Mouse (Mus musculus): ENCODE measurements at regions not wholly inside any gene's neighbourhood (a gene's known extent, or its start where the extent isn't known, plus 50 kb on each side); places are given as distances from the start of the nearest gene placed in this dataset.

DNA sequence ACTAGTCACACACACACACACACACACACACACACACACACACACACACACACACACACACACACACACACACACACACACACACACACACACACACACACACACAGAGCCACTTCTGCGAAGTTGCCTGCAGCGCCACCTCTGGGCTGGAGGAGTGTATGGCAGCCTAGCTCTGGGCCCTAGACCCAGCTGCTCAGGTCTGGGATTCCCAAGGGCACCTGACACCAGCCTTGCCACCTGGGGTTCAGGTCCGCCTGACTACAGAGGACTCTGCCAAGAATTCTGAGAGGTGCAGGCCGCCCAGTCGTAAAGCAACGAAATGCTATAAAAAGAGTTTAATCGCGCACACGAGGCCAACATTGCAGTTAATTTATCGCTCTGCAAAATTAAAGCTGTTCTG lies 163.8 kb downstream of the Kif26a start:
- peak; percentile 27 for TF ChIP-seq CTCF (IDR thresholded peaks at IDR 0.05; ENCODE audit: low read depth)
- TF ChIP-seq EP300 (IDR thresholded peaks at IDR 0.05; ENCODE audit: low read depth) = no peak

Measured in heart, postnatal 0 days (tissue).